Mouse (Mus musculus) ES-E14 (cell line): ENCODE measurements at regions not wholly inside any gene's neighbourhood (a gene's known extent, or its start where the extent isn't known, plus 50 kb on each side); places are given as distances from the start of the nearest gene placed in this dataset.

ENCODE experiments used
- DNase-seq: peaks from one replicate; pipeline ENCODE4 v3.0.0-alpha.2; 2013; ENCODE audit warnings: low read depth, low spot score
- H3K27ac ChIP-seq: 2 replicates; pipeline ENCODE4 v1.5.1; 2012; ENCODE audit warnings: low read depth, mild to moderate bottlenecking, low read length, moderate library complexity, mixed read lengths; ENCODE audit not compliant: poor library complexity, insufficient read depth, severe bottlenecking
- H3K36me3 ChIP-seq: 2 replicates; pipeline ENCODE4 v1.6.1; 2012; ENCODE audit warnings: mild to moderate bottlenecking, low read length, moderate library complexity, mixed read lengths; ENCODE audit not compliant: control insufficient read depth, poor library complexity, insufficient read depth, severe bottlenecking
- H3K4me1 ChIP-seq, 2 experiments: fragments of 150-350 bp in 1 of 2; sonication (generic) in 1 of 2; 2 replicates each; pipeline ENCODE4 v1.6.1; 2012; ENCODE audit warnings: low read length in 2 of 2, mild to moderate bottlenecking in 1 of 2, mixed read lengths in 1 of 2; ENCODE audit not compliant: control insufficient read depth in 2 of 2, insufficient read depth in 2 of 2, poor library complexity in 1 of 2
- H3K4me3 ChIP-seq, 2 experiments: fragments of 150-350 bp in 1 of 2; sonication (generic) in 1 of 2; 2 replicates each; pipeline ENCODE4 v1.5.1; 2012; ENCODE audit warnings: low read length in 2 of 2, low read depth in 1 of 2, mild to moderate bottlenecking in 1 of 2, mixed read lengths in 1 of 2; ENCODE audit not compliant: insufficient read depth in 1 of 2, poor library complexity in 1 of 2, severe bottlenecking in 1 of 2
- H3K9ac ChIP-seq: 2 replicates; pipeline ENCODE4 v1.6.1; 2012; ENCODE audit warnings: low read depth, mild to moderate bottlenecking, low read length, mixed read lengths; ENCODE audit not compliant: poor library complexity, insufficient read depth, severe bottlenecking
- H3K9me3 ChIP-seq: fragments of 150-350 bp; sonication (generic); 2 replicates; pipeline ENCODE4 v1.6.1; 2012; ENCODE audit warnings: low read depth, mild to moderate bottlenecking, low read length; ENCODE audit not compliant: control insufficient read depth, insufficient read depth
- CHD2 ChIP-seq: IDR thresholded peaks from 2 replicates; pipeline ENCODE4 v1.6.1; 2014; ENCODE audit warnings: mild to moderate bottlenecking, low read depth, low read length, inconsistent platforms
- HCFC1 ChIP-seq: IDR thresholded peaks from 2 replicates; pipeline ENCODE4 v1.6.1; 2012; ENCODE audit warnings: low read length, inconsistent platforms, borderline replicate concordance; ENCODE audit not compliant: insufficient read depth
- MAFK ChIP-seq: IDR thresholded peaks from 2 replicates; pipeline ENCODE4 v1.6.1; 2014; ENCODE audit warnings: mild to moderate bottlenecking, low read depth, low read length, inconsistent platforms; ENCODE audit not compliant: insufficient read depth
- ZC3H11A ChIP-seq: IDR thresholded peaks from 2 replicates; pipeline ENCODE4 v1.6.1; 2012; ENCODE audit warnings: low read depth, mild to moderate bottlenecking, inconsistent platforms, low read length, borderline replicate concordance
- ZNF384 ChIP-seq: IDR thresholded peaks from 2 replicates; pipeline ENCODE4 v1.6.1; 2012; ENCODE audit warnings: low read depth, low read length, inconsistent platforms
- in situ Hi-C, 2 experiments: fragments of 600-800 bp; cut with MboI; formaldehyde crosslinking; loops; one replicate each; pipeline ENCODE4 v1.15.1; 2025; ENCODE audit warnings: low sequenced_read_pairs in 2 of 2, inconsistent platforms in 1 of 2; ENCODE audit not compliant: unreplicated experiment in 2 of 2

DNA sequence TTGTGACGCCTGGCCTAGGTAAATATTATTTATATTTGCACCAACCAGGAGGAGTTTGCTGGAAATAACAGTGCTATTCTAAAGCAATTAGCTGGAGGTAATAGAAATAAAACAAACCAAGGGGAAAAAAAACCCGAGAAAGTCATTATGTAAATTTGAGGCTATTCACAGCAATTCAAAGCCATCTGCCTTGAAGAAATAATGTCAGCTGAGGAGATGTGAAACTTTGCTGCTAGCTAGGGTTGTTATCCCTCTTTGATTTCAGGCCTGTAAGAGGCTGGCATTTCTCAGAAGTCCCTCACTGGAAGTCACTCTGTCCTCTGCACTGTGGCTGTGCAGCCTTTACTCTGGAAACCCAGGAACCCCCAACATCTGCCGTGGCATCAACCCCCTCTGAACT, 67.5 kb upstream of the Map1b start:
- no peaks in the 10 kb centered on the region for H3K9me3 ChIP-seq
- H3K27ac ChIP-seq = no peak overlapping the region
- H3K4me1 ChIP-seq = peaks cover 0 to 8% of the 10 kb centered on the region in 2 experiments; a peak in 1 of 4 replicates
- H3K4me3 ChIP-seq = no peak overlapping the region
- no peak overlapping the region for H3K9ac ChIP-seq
- no peak for DNase-seq
- TF ChIP-seq MAFK (no peak), HCFC1 (no peak), CHD2 (no peak), ZNF384 (no peak), ZC3H11A (no peak)
- no peaks in the 10 kb centered on the region for H3K36me3 ChIP-seq
- in situ Hi-C loops = no loop called here

GRCm38 (mm10) chr13:99580296-99580695, 64.0 kb upstream of the Map1b start:
- DNase-seq = no peak
- Histone ChIP-seq H3K9me3 (no peaks in the 10 kb centered on the region), H3K27ac (no peak overlapping the region), H3K36me3 (no peaks in the 10 kb centered on the region), H3K4me1 (peaks cover 0 to 8% of the 10 kb centered on the region in 2 experiments; a peak in 1 of 4 replicates), H3K4me3 (no peak overlapping the region), H3K9ac (no peak overlapping the region)
- in situ Hi-C loops = no loop called here
- TF ChIP-seq ZC3H11A (no peak), MAFK (no peak), HCFC1 (no peak), ZNF384 (no peak), CHD2 (no peak)

DNA sequence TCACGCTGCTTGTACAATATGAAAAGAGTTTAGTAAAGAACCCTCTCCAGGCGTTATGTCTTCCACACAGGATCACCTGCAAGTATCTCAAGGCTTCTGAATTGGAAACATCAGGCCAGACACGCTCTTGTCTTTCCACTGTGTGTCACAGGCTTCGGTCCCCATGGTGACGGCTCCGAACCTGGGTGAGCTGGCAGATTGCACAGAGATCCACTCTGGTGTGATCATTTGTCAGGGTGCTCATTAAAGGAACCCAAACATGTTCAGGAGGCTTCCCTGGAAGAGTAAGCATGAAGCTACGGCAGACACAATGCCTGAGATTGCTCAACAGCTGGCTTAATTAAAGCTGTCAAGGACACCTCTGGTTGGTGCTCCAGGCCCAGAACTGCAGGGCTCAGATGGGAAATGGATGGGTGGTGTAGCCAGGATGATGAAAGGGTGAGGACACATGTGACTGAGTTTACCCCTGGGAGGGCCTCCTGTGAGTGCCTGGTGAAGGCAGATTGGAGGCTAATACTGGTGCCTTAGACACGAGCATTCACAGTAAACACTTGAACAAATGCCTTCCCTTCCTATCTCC, 63.3 kb upstream of the Map1b start:
- TF ChIP-seq HCFC1 (no peak), ZC3H11A (no peak), CHD2 (no peak), ZNF384 (no peak), MAFK (no peak)
- no peak for DNase-seq
- Histone ChIP-seq H3K36me3 (no peaks in the 10 kb centered on the region), H3K27ac (no peak overlapping the region; the same call in 1 of the 2 replicates), H3K9ac (no peak overlapping the region), H3K9me3 (no peaks in the 10 kb centered on the region), H3K4me3 (no peak overlapping the region), H3K4me1 (peaks cover 0 to 8% of the 10 kb centered on the region in 2 experiments; a peak in 1 of 4 replicates)
- in situ Hi-C loops = no loop called here

- Histone ChIP-seq H3K4me1 (peaks cover 0 to 8% of the 10 kb centered on the region in 2 experiments; a peak in 1 of 4 replicates), H3K27ac (no peak overlapping the region), H3K36me3 (no peaks in the 10 kb centered on the region), H3K4me3 (no peak overlapping the region), H3K9ac (no peak overlapping the region), H3K9me3 (no peaks in the 10 kb centered on the region)
- in situ Hi-C loops = no loop called here
- no peak for DNase-seq
- TF ChIP-seq CHD2 = no peak
- no peak for TF ChIP-seq ZNF384
- TF ChIP-seq HCFC1 = no peak
- TF ChIP-seq MAFK = no peak
- no peak for TF ChIP-seq ZC3H11A
These were observed 61.3 kb upstream of the Map1b start for GRCm38 (mm10) chr13:99577686-99578085.

DNA sequence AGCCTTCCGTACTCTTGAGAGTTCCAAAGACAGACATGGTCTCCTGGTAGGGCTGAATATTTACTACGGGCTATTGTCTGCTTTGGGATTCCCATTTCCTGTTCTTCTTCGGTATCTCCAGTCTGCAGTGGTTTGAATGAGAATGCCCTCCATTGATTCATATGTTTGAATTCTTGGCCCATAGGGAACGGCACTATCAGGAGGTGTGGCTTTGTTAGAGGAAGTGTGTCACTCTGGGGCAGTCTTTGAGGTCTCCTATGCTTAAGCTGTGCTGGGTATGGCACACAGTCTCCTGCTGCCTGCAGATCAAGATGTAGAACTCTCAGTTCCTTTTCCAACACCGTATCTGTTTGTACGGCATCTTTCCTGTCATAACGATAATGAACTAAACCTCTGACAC, 56.7 kb upstream of the Map1b start:
- no peaks in the 10 kb centered on the region for H3K9me3 ChIP-seq
- no peak for DNase-seq
- H3K9ac ChIP-seq = no peak overlapping the region

More for the DNA sequence above, 56.7 kb upstream of the Map1b start:
- H3K36me3 ChIP-seq = no peaks in the 10 kb centered on the region
- TF ChIP-seq CHD2 = no peak
- TF ChIP-seq ZC3H11A = no peak
- no peak for TF ChIP-seq MAFK
- TF ChIP-seq HCFC1 = no peak
- no peak for TF ChIP-seq ZNF384
- no peaks in the 10 kb centered on the region for H3K4me1 ChIP-seq
- in situ Hi-C loops = no loop called here
- H3K4me3 ChIP-seq = no peak overlapping the region
- H3K27ac ChIP-seq = no peak overlapping the region
